Mouse (Mus musculus) liver, adult 2 months (tissue): Measurements from ENCODE around the gene Nmt1.

Source experiments
- CTCF ChIP-seq: fragments of 200-500 bp; IDR thresholded peaks from 2 replicates; pipeline ENCODE4 v1.5.1; 2011; ENCODE audit warnings: low read depth, low read length, control low read depth
- POLR2A ChIP-seq: fragments of 200-500 bp; IDR thresholded peaks from 2 replicates; pipeline ENCODE4 v1.6.1; 2011; ENCODE audit warnings: low read length, control low read depth; ENCODE audit not compliant: insufficient read depth; ENCODE audit errors: extremely low read depth

DNA sequence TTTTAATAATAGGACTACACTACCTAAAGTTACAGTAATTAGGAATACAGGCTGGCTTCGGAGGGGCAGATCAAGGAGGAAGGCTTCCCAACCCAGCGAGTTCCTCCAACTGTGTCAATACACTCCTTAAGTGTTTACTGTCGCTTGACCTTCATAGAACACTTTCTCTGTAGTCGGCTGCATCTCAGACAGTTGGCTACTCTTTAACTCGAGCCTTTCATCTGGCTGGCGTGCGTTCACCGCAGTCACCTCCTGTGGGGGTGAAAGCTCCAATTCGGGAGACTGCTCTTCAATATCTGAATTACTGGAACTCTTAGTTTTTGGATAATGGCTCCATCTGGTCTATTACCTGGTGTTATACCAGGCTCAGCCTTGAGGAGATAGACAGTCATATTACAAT, 10.3 kb upstream of the Nmt1 start:
- TF ChIP-seq CTCF (no peak), POLR2A (no peak)
